Mouse (Mus musculus): ENCODE results near the gene Trim7. TPM values are rescaled to one million over a fixed set of nuclear protein-coding genes. Genes with fewer than 3 reads are reported as not detected.
A peak's percentile ranks its signal among the peaks of the same experiment; 100 is the strongest.

Trim7 gene
- polyA plus RNA-seq, 1 experiment from 2014 or later: 0.18 TPM

GRCm38 (mm10) chr11:48795221-48795620, 30.7 kb upstream of the Trim7 start:
- H3K27ac ChIP-seq: no peak overlapping the region
- H3K27me3 ChIP-seq (ENCODE audit: insufficient read depth, poor library complexity, severe bottlenecking): no peaks in the 10 kb centered on the region
- no peaks in the 10 kb centered on the region for H3K36me3 ChIP-seq
- no peak overlapping the region for H3K4me3 ChIP-seq
- 89% methylated on average over 7 of the region's 7 CpGs for WGBS
- peaks cover 26% of the 10 kb centered on the region; the same call in 1 of the 2 replicates for H3K4me1 ChIP-seq
- DNase-seq (ENCODE audit: low spot score): no peak
- no peaks in the 10 kb centered on the region for H3K9me3 ChIP-seq

GRCm38 (mm10) chr11:48796290-48796689, 29.6 kb upstream of the Trim7 start:
- Histone ChIP-seq H3K4me3 (no peak overlapping the region), H3K36me3 (peaks cover under 1% of the 10 kb centered on the region; the same call in 1 of the 2 replicates), H3K27ac (no peak overlapping the region), H3K9me3 (no peaks in the 10 kb centered on the region), H3K27me3 (ENCODE audit: insufficient read depth, poor library complexity, severe bottlenecking) (no peaks in the 10 kb centered on the region), H3K4me1 (peaks cover 21% of the 10 kb centered on the region; the same call in 1 of the 2 replicates)
- DNase-seq (ENCODE audit: low spot score): no peak
- 73% methylated on average over 4 of the region's 4 CpGs for WGBS

GRCm38 (mm10) chr11:48797287-48797686, 28.7 kb upstream of the Trim7 start:
- Histone ChIP-seq H3K4me1 (peaks cover 29% of the 10 kb centered on the region), H3K36me3 (peaks cover 11% of the 10 kb centered on the region), H3K27me3 (ENCODE audit: insufficient read depth, poor library complexity, severe bottlenecking) (no peaks in the 10 kb centered on the region), H3K4me3 (no peak overlapping the region), H3K27ac (no peak overlapping the region), H3K9me3 (no peaks in the 10 kb centered on the region)
- 52% methylated on average over 5 of the region's 5 CpGs for WGBS
- DNase-seq (ENCODE audit: low spot score): no peak

- peaks cover 21% of the 10 kb centered on the region for H3K36me3 ChIP-seq
- H3K27ac ChIP-seq: peak overlapping the region; percentile 64; the same call in 1 of the 2 replicates
- H3K4me3 ChIP-seq: peak overlapping the region; percentile 73
- H3K4me1 ChIP-seq: peaks cover 31% of the 10 kb centered on the region
- WGBS: 53% methylated on average over 7 of the region's 7 CpGs
- DNase-seq (ENCODE audit: low spot score): no peak
- no peaks in the 10 kb centered on the region for H3K27me3 ChIP-seq (ENCODE audit: insufficient read depth, poor library complexity, severe bottlenecking)
- H3K9me3 ChIP-seq: no peaks in the 10 kb centered on the region
These were observed 27.6 kb upstream of the Trim7 start for GRCm38 (mm10) chr11:48798308-48798707.

GRCm38 (mm10) chr11:48798984-48799920, 26.7 kb upstream of the Trim7 start:
- no peak for DNase-seq (ENCODE audit: low spot score)
- Histone ChIP-seq H3K27ac (peak overlapping the region; percentile 93), H3K4me3 (peak overlapping the region; percentile 73), H3K4me1 (peaks cover 31% of the 10 kb centered on the region), H3K9me3 (no peaks in the 10 kb centered on the region), H3K27me3 (ENCODE audit: insufficient read depth, poor library complexity, severe bottlenecking) (no peaks in the 10 kb centered on the region), H3K36me3 (peaks cover 30% of the 10 kb centered on the region)
- WGBS: 10% methylated on average over 18 of the region's 18 CpGs

- DNase-seq (ENCODE audit: low spot score): peak; percentile 97
- Histone ChIP-seq H3K4me1 (peaks cover 31% of the 10 kb centered on the region), H3K27ac (peak within 1 kb of the TSS; percentile 93), H3K27me3 (ENCODE audit: insufficient read depth, poor library complexity, severe bottlenecking) (no peaks in the 10 kb centered on the region), H3K4me3 (peak within 1 kb of the TSS; percentile 73), H3K9me3 (no peaks in the 10 kb centered on the region), H3K36me3 (peaks cover 38% of the 10 kb centered on the region)
- WGBS: under 1% methylated on average over 47 of the region's 47 CpGs
These were observed 25.8 kb upstream of the Trim7 start, which contains the start of gene Rack1 for GRCm38 (mm10) chr11:48799921-48800701. TSS of gene Rack1 (plus strand) at chr11:48800332.

GRCm38 (mm10) chr11:48801831-48802772, 23.8 kb upstream of the Trim7 start:
- H3K4me1 ChIP-seq: peaks cover 29% of the 10 kb centered on the region
- no peaks in the 10 kb centered on the region for H3K9me3 ChIP-seq
- peak overlapping the region; percentile 93; the same call in 1 of the 2 replicates for H3K27ac ChIP-seq
- 71% methylated on average over 17 of the region's 17 CpGs for WGBS
- H3K36me3 ChIP-seq: peaks cover 58% of the 10 kb centered on the region
- peak overlapping the region; percentile 73 for H3K4me3 ChIP-seq
- H3K27me3 ChIP-seq (ENCODE audit: insufficient read depth, poor library complexity, severe bottlenecking): no peaks in the 10 kb centered on the region
- no peak for DNase-seq (ENCODE audit: low spot score)

- Histone ChIP-seq H3K27me3 (ENCODE audit: insufficient read depth, poor library complexity, severe bottlenecking) (no peaks in the 10 kb centered on the region), H3K4me3 (no peak overlapping the region), H3K36me3 (peaks cover 76% of the 10 kb centered on the region), H3K27ac (no peak overlapping the region), H3K4me1 (peaks cover 18% of the 10 kb centered on the region), H3K9me3 (no peaks in the 10 kb centered on the region)
- WGBS: 94% methylated on average over 2 of the region's 2 CpGs
- DNase-seq (ENCODE audit: low spot score): no peak
These were observed 22.0 kb upstream of the Trim7 start for GRCm38 (mm10) chr11:48803988-48804387.

- H3K27me3 ChIP-seq (ENCODE audit: insufficient read depth, poor library complexity, severe bottlenecking): no peaks in the 10 kb centered on the region
- no peaks in the 10 kb centered on the region for H3K9me3 ChIP-seq
- H3K27ac ChIP-seq: no peak overlapping the region
- H3K4me3 ChIP-seq: no peak overlapping the region
- WGBS: 87% methylated on average over 2 of the region's 2 CpGs
- H3K36me3 ChIP-seq: peaks cover 85% of the 10 kb centered on the region
- H3K4me1 ChIP-seq: peaks cover 18% of the 10 kb centered on the region
- no peak for DNase-seq (ENCODE audit: low spot score)
These were observed 21.0 kb upstream of the Trim7 start for GRCm38 (mm10) chr11:48804922-48805321.

GRCm38 (mm10) chr11:48806856-48807562, 18.9 kb upstream of the Trim7 start:
- Histone ChIP-seq H3K36me3 (peaks cover 98% of the 10 kb centered on the region), H3K4me1 (peaks cover 11% of the 10 kb centered on the region), H3K27ac (no peak overlapping the region), H3K4me3 (no peak overlapping the region), H3K9me3 (no peaks in the 10 kb centered on the region), H3K27me3 (ENCODE audit: insufficient read depth, poor library complexity, severe bottlenecking) (no peaks in the 10 kb centered on the region)
- no peak for DNase-seq (ENCODE audit: low spot score)
- WGBS: 61% methylated on average over 21 of the region's 21 CpGs

GRCm38 (mm10) chr11:48807563-48808303, 18.2 kb upstream of the Trim7 start:
- Histone ChIP-seq H3K36me3 (peaks cover 97% of the 10 kb centered on the region), H3K27ac (no peak overlapping the region)

More at GRCm38 (mm10) chr11:48807563-48808303, 18.2 kb upstream of the Trim7 start:
- 71% methylated on average over 14 of the region's 14 CpGs for WGBS
- no peaks in the 10 kb centered on the region for H3K9me3 ChIP-seq
- no peak overlapping the region for H3K4me3 ChIP-seq
- no peak for DNase-seq (ENCODE audit: low spot score)
- no peaks in the 10 kb centered on the region for H3K27me3 ChIP-seq (ENCODE audit: insufficient read depth, poor library complexity, severe bottlenecking)
- H3K4me1 ChIP-seq: peaks cover 6% of the 10 kb centered on the region; the same call in 1 of the 2 replicates

Measured in heart, embryonic 10.5 days (tissue).